Mouse (Mus musculus) myocyte (in vitro differentiated cells): ENCODE data around the gene Btbd3.

ENCODE experiments used
- POLR2A ChIP-seq: IDR thresholded peaks from one replicate; pipeline ENCODE4 v1.6.1; 2011; ENCODE audit warnings: low read depth, mild to moderate bottlenecking, control low read depth, moderate library complexity; ENCODE audit not compliant: insufficient read length
- POLR2AphosphoS2 ChIP-seq: IDR thresholded peaks from one replicate; pipeline ENCODE4 v1.6.1; 2011; ENCODE audit warnings: low read depth, control low read depth; ENCODE audit not compliant: insufficient read length
- TCF3 ChIP-seq: IDR thresholded peaks from one replicate; pipeline ENCODE4 v1.6.1; 2011; ENCODE audit warnings: low read depth, control low read depth; ENCODE audit not compliant: insufficient read length

GRCm38 (mm10) chr2:138431991-138432390 is 175.6 kb downstream of the Btbd3 start:
- TF ChIP-seq TCF3: no peak
- no peak for TF ChIP-seq POLR2A
- TF ChIP-seq POLR2AphosphoS2: no peak
